Mouse (Mus musculus) kidney, adult 2 months (tissue): ENCODE results near the gene Wnt5b.

Source experiments
- CTCF ChIP-seq: fragments of 200-500 bp; conservative IDR thresholded peaks from 2 replicates; pipeline ENCODE4 v1.5.1; 2011; ENCODE audit warnings: low read depth, mild to moderate bottlenecking, control low read depth, low read length, moderate library complexity, mixed read lengths; ENCODE audit not compliant: insufficient read depth, insufficient read length
- POLR2A ChIP-seq: fragments of 200-500 bp; IDR thresholded peaks from one replicate; pipeline ENCODE4 v1.6.1; 2011; ENCODE audit warnings: low read depth, low read length, control low read depth

DNA sequence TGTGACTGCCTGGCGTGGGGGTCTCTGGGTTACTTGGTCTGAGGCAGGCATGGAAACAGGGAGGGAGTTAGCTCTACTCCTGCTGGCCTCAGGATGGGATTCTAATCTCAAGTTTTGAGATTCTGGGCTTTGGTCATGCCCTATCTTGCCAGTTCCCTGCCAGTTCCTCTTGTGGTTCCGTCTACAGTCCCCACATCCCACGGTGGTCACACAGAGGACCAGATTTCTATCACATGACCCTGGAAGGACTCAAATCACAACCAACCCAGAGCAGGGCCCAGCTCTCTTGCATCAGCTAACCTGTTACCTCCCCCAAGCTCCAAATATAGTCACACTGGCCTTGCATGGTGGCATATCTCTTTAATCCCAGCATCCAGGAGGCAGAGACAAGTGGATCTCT is 14.5 kb downstream of the Wnt5b start:
- TF ChIP-seq POLR2A (no peak), CTCF (no peak)
